13 mouse cellular contexts compared by ENCODE assay signal in genomic region chr9:68899525-68900222, GRCm38 (mm10).
A peak's percentile ranks its signal among the peaks of the same experiment; 100 is the strongest.
DNase-seq lines count a peak whose midpoint lies in the region; ATAC-seq and TF ChIP-seq lines count a peak whose summit lies in the region.
"Had no signal": no experiment of that assay in that cellular context is flagged by ENCODE, and none has a peak within 500 bp of the region (broad histone marks: within the 10 kb centered on the region; RNA-seq: fewer than 3 reads in every experiment).

No protein-coding gene starts in this region.

- DNase-seq in adrenal gland, postnatal 14 days: peak; percentile 45
- no peak for DNase-seq in adrenal gland, adult 18-20 months (ENCODE audit: low spot score in 2 of 2)
- DNase-seq in kidney, postnatal 0 days (ENCODE audit: low spot score): no peak
- DNase-seq in kidney, adult 9 months: no peak
- DNase-seq in testis, postnatal 14 days (ENCODE audit: low spot score): no peak
- no peak for DNase-seq in natural killer cell, adult 2 months (ENCODE audit: low spot score in 2 of 2)
- DNase-seq: adrenal gland, adult 8-10 months; gastrocnemius, postnatal 14 days; right cerebral cortex, postnatal 14 days had no signal

- H3K4me1 ChIP-seq in kidney, postnatal 0 days (replicated peaks; ENCODE audit: insufficient read depth, low read length): no peaks in the 10 kb centered on the region
- no peaks in the 10 kb centered on the region for H3K4me1 ChIP-seq in testis, adult 2 months (ENCODE audit: control insufficient read depth, insufficient read depth, low read length)
- H3K4me1 ChIP-seq: forebrain, embryonic 13.5 days; liver, embryonic 15.5 days had no signal

- TF ChIP-seq CTCF in kidney, postnatal 0 days (IDR thresholded peaks at IDR 0.05; ENCODE audit: low read depth): peak; percentile 47
- TF ChIP-seq CTCF in testis, adult 2 months (IDR thresholded peaks at IDR 0.05; ENCODE audit: control insufficient read depth, insufficient read depth, insufficient replicate concordance, low read depth, low read length): peak; percentile 20; the same call in 1 of the 2 replicates

- no peak overlapping the region for H3K4me3 ChIP-seq in kidney, postnatal 0 days (replicated peaks; ENCODE audit: low read depth, low read length)
- no peak overlapping the region for H3K4me3 ChIP-seq in testis, adult 2 months (ENCODE audit: control insufficient read depth, low read depth, low read length)
- H3K4me3 ChIP-seq: forebrain, embryonic 13.5 days; liver, embryonic 15.5 days had no signal

- ATAC-seq in kidney, postnatal 0 days (replicated peaks; ENCODE audit: low FRiP score, low read depth): no peak
- no peak for ATAC-seq in frontal cortex, adult (ENCODE audit: low TSS enrichment)
- ATAC-seq: forebrain, embryonic 13.5 days had no signal

- H3K27me3 ChIP-seq in kidney, postnatal 0 days (ENCODE audit: insufficient read depth, low read length): no peaks in the 10 kb centered on the region
- H3K27me3 ChIP-seq in testis, adult 2 months (ENCODE audit: control insufficient read depth, insufficient read depth, low read length): no peaks in the 10 kb centered on the region
- H3K27me3 ChIP-seq: forebrain, embryonic 13.5 days; liver, embryonic 15.5 days had no signal

- no peak overlapping the region for H3K4me2 ChIP-seq in kidney, postnatal 0 days (ENCODE audit: low read length)
- H3K4me2 ChIP-seq: forebrain, embryonic 13.5 days; liver, embryonic 15.5 days had no signal

- H3K9ac ChIP-seq in kidney, postnatal 0 days (ENCODE audit: low read depth, low read length): no peak overlapping the region
- H3K9ac ChIP-seq: forebrain, embryonic 13.5 days; liver, embryonic 15.5 days had no signal

- H3K27ac ChIP-seq in kidney, postnatal 0 days: no peak overlapping the region
- H3K27ac ChIP-seq in testis, adult 2 months (ENCODE audit: control insufficient read depth, insufficient read depth, low read depth, low read length): no peak overlapping the region
- H3K27ac ChIP-seq: forebrain, embryonic 13.5 days; liver, embryonic 15.5 days had no signal

- H3K36me3 ChIP-seq in kidney, postnatal 0 days (ENCODE audit: insufficient read depth, low read length): no peaks in the 10 kb centered on the region
- no peaks in the 10 kb centered on the region for H3K36me3 ChIP-seq in testis, adult 2 months (ENCODE audit: control insufficient read depth, insufficient read depth, low read length)
- H3K36me3 ChIP-seq: liver, embryonic 15.5 days had no signal

- no peak for TF ChIP-seq POLR2A in testis, adult 2 months (IDR thresholded peaks at IDR 0.05; ENCODE audit: control insufficient read depth, low read depth, low read length)

- 82% methylated on average over 5 of the region's 5 CpGs for WGBS in kidney, postnatal 0 days

- H3K9me3 ChIP-seq in kidney, postnatal 0 days (replicated peaks; ENCODE audit: low read length): no peaks in the 10 kb centered on the region
- H3K9me3 ChIP-seq: forebrain, embryonic 13.5 days; liver, embryonic 15.5 days had no signal
